Mouse (Mus musculus): ENCODE results near the gene Mdm2.
"Not testable (repeated sequence)": the region's sequence is repeated elsewhere in the genome, so short reads cannot be mapped to it uniquely, and the experiment has no call there.

DNA sequence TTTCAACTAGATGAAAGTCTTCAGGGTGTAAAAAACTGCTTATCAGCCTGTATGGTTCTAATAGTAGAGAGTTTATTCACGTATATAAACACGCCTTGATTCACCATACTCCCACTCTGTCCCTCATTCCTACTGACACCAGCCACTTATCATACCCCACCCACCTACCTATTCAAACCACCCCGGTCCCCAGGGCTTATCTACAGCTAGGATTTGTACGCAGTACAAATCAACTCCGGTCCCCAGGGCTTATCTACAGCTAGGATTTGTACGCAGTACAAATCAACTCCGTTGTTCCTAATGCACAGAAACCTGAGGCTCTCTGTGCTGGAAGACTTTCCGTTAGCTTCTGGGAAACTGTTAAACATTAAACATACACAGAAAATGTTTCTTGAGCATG lies 23.1 kb upstream of the Mdm2 start:
- not testable (repeated sequence) for TF ChIP-seq CTCF (IDR thresholded peaks at IDR 0.05); POLR2A (IDR thresholded peaks at IDR 0.05; ENCODE audit: insufficient read depth, low read depth, low read length)
